Mouse (Mus musculus): ENCODE measurements around the gene Robo4. TPM values are rescaled to one million over a fixed set of nuclear protein-coding genes. Genes with fewer than 3 reads are reported as not detected.

Gene Robo4
- total and polyA plus RNA-seq, 3 experiments: not detected

- no peak overlapping the region for H3K9ac ChIP-seq (ENCODE audit: insufficient read depth, low read depth)
- no peaks in the 10 kb centered on the region for H3K9me3 ChIP-seq (replicated peaks; ENCODE audit: low read length)
- H3K79me2 ChIP-seq (replicated peaks; ENCODE audit: control insufficient read depth, extremely low read depth, insufficient read depth, poor library complexity, severe bottlenecking): no peaks in the 10 kb centered on the region
- no peaks in the 10 kb centered on the region for H3K36me3 ChIP-seq (replicated peaks in 1 of 2; ENCODE audit: control insufficient read depth in 1 of 2, insufficient read depth in 1 of 2, low read length in 1 of 2)
- H3K27me3 ChIP-seq (replicated peaks): no peaks in the 10 kb centered on the region
- in situ Hi-C loops (cut with MboI; ENCODE audit: low pct_ligation_motif_present, low pct_unique_long_range_greater_than_20kb, low sequenced_read_pairs) (no loop called here), dilution Hi-C loops (cut with MboI; ENCODE audit: extremely low pct_ligation_motif_present, extremely low pct_unique_long_range_greater_than_20kb, low sequenced_read_pairs) (no loop called here)
- no peak for DNase-seq (ENCODE audit: extremely low read depth)
- no peak for TF ChIP-seq MAX (IDR thresholded peaks at IDR 0.05; ENCODE audit: low read length)
- no peak for TF ChIP-seq CTCF (conservative IDR thresholded peaks at IDR 0.05 in 1 of 2, IDR thresholded peaks at IDR 0.05 in 1 of 2; ENCODE audit: low read depth in 2 of 2, low read length in 2 of 2)
- no peak for TF ChIP-seq ELF1 (IDR thresholded peaks at IDR 0.05; ENCODE audit: low read depth, low read length)
- no peak for TF ChIP-seq USF1 (IDR thresholded peaks at IDR 0.05; ENCODE audit: low read depth, low read length)
- TF ChIP-seq JUND (conservative IDR thresholded peaks at IDR 0.05; ENCODE audit: low read depth, low read length): no peak
- no peak for TF ChIP-seq MYC (IDR thresholded peaks at IDR 0.05; ENCODE audit: low read depth, low read length)
- no peak for TF ChIP-seq ZKSCAN1 (IDR thresholded peaks at IDR 0.05; ENCODE audit: borderline replicate concordance, low read depth, low read length)
- TF ChIP-seq CHD1 (IDR thresholded peaks at IDR 0.05; ENCODE audit: low read depth, low read length): no peak
- TF ChIP-seq ZC3H11A (IDR thresholded peaks at IDR 0.05; ENCODE audit: low read depth, low read length): no peak
- TF ChIP-seq TBP (conservative IDR thresholded peaks at IDR 0.05; ENCODE audit: low read depth, low read length): no peak
- no peak for TF ChIP-seq ETS1 (conservative IDR thresholded peaks at IDR 0.05; ENCODE audit: low read depth, low read length)
- no peaks in the 10 kb centered on the region for H3K4me1 ChIP-seq (ENCODE audit: control insufficient read depth in 1 of 2, insufficient read depth in 2 of 2)
- H3K4me3 ChIP-seq (replicated peaks in 1 of 3; ENCODE audit: low read depth in 2 of 3, low read length in 2 of 3, poor library complexity in 1 of 3): no peak overlapping the region
- no peak overlapping the region for H3K4me2 ChIP-seq (ENCODE audit: insufficient read depth, low read depth, poor library complexity, severe bottlenecking)
- no peak overlapping the region for H3K27ac ChIP-seq (ENCODE audit: insufficient read depth, low read depth)
Observed at GRCm38 (mm10) chr9:37393482-37394131, 8.1 kb upstream of the Robo4 start.

GRCm38 (mm10) chr9:37400585-37400984, 1.1 kb upstream of the Robo4 start:
- Histone ChIP-seq H3K27me3 (replicated peaks) (peaks cover 2% of the 10 kb centered on the region), H3K36me3 (replicated peaks in 1 of 2; ENCODE audit: control insufficient read depth in 1 of 2, insufficient read depth in 1 of 2, low read length in 1 of 2) (no peaks in the 10 kb centered on the region), H3K4me2 (ENCODE audit: insufficient read depth, low read depth, poor library complexity, severe bottlenecking) (no peak overlapping the region), H3K27ac (ENCODE audit: insufficient read depth, low read depth) (no peak overlapping the region), H3K79me2 (replicated peaks; ENCODE audit: control insufficient read depth, extremely low read depth, insufficient read depth, poor library complexity, severe bottlenecking) (no peaks in the 10 kb centered on the region), H3K9ac (ENCODE audit: insufficient read depth, low read depth) (no peak overlapping the region), H3K9me3 (replicated peaks; ENCODE audit: low read length) (no peaks in the 10 kb centered on the region), H3K4me3 (replicated peaks in 1 of 3; ENCODE audit: low read depth in 2 of 3, low read length in 2 of 3, poor library complexity in 1 of 3) (no peak overlapping the region), H3K4me1 (ENCODE audit: control insufficient read depth in 1 of 2, insufficient read depth in 2 of 2) (peaks cover 2 to 11% of the 10 kb centered on the region in 2 experiments; a peak in 3 of 4 replicates)
- TF ChIP-seq CHD2 (IDR thresholded peaks at IDR 0.05; ENCODE audit: low read length) (no peak), NELFE (IDR thresholded peaks at IDR 0.05; ENCODE audit: low read depth, low read length) (no peak), SMC3 (IDR thresholded peaks at IDR 0.05; ENCODE audit: low read depth, low read length) (no peak), NRF1 (IDR thresholded peaks at IDR 0.05; ENCODE audit: low read depth, low read length) (no peak), HCFC1 (IDR thresholded peaks at IDR 0.05; ENCODE audit: low read depth, low read length) (no peak), ZC3H11A (IDR thresholded peaks at IDR 0.05; ENCODE audit: low read depth, low read length) (no peak), ZNF384 (IDR thresholded peaks at IDR 0.05; ENCODE audit: low read depth, low read length) (no peak), MYC (IDR thresholded peaks at IDR 0.05; ENCODE audit: low read depth, low read length) (no peak), POLR2AphosphoS2 (IDR thresholded peaks at IDR 0.05; ENCODE audit: low read depth, low read length) (no peak), GABPA (IDR thresholded peaks at IDR 0.05; ENCODE audit: insufficient replicate concordance, low read depth, low read length) (no peak), ZMIZ1 (IDR thresholded peaks at IDR 0.05; ENCODE audit: low read depth, low read length) (no peak)
- in situ Hi-C loops (cut with MboI; ENCODE audit: low pct_ligation_motif_present, low pct_unique_long_range_greater_than_20kb, low sequenced_read_pairs): loop anchor here (25.0 kb wide), 1 partner anchor 537 kb away; no protein-coding TSS in a partner anchor
- dilution Hi-C loops (cut with MboI; ENCODE audit: extremely low pct_ligation_motif_present, extremely low pct_unique_long_range_greater_than_20kb, low sequenced_read_pairs): no loop called here
- DNase-seq (ENCODE audit: extremely low read depth): no peak

All from CH12.LX (cell line).